Mouse (Mus musculus): ENCODE results near the gene Bmf. TPM values are rescaled to one million over a fixed set of nuclear protein-coding genes. Genes with fewer than 3 reads are reported as not detected.
A peak's percentile ranks its signal among the peaks of the same experiment; 100 is the strongest.
"Not testable (repeated sequence)": the region's sequence is repeated elsewhere in the genome, so short reads cannot be mapped to it uniquely, and the experiment has no call there.

The Bmf gene
- 1 to 10 TPM; 2.3 to 4.1 TPM for total RNA-seq (2021)

GRCm38 (mm10) chr2:118549507-118550473, at the start of gene Bmf:
Gene Bmf, minus strand, starts transcription at chr2:118549687.
- peak; percentile 91 to 96 for DNase-seq (ENCODE audit: low spot score in 2 of 2)
- intact Hi-C loops (cut with DNase I): loop anchor here (5.0 kb wide), 2 partner anchors 48 to 62 kb away; partner anchors contain the start of gene Bub1b

DNA sequence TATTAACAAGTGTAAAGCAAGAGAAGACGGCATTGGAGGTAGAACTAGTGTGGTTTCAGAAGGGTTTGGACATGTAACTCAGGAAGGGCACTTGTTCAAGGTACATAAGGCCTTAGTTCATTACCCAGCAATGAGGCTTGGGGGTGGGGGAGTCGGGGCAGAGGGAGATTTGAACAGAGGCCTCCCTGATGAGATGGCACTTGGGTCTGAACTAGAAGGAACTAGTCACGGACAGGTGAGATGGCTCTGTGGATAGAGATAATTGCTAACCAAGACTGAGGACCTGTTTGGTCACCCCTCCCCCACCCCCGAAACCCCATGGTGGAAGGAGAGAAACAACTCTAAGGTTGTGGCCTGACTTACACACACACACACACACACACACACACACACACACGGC, 49.6 kb upstream of the Bmf start:
- DNase-seq (ENCODE audit: low spot score in 2 of 2): no peak
- intact Hi-C loops (cut with DNase I): loop anchor here (5.0 kb wide), 1 partner anchor 52 kb away; the partner anchor contains the start of gene Bmf

GRCm38 (mm10) chr2:118597673-118598568, 48.4 kb upstream of the Bmf start, which contains the start of gene Bub1b:
Gene Bub1b, plus strand, starts transcription at chr2:118598211.
- intact Hi-C loops (cut with DNase I): loop anchor here (5.0 kb wide), 1 partner anchor 51 kb away; the partner anchor contains the start of gene Bmf
- DNase-seq (ENCODE audit: low spot score in 2 of 2): peak; percentile 83 to 94

DNA sequence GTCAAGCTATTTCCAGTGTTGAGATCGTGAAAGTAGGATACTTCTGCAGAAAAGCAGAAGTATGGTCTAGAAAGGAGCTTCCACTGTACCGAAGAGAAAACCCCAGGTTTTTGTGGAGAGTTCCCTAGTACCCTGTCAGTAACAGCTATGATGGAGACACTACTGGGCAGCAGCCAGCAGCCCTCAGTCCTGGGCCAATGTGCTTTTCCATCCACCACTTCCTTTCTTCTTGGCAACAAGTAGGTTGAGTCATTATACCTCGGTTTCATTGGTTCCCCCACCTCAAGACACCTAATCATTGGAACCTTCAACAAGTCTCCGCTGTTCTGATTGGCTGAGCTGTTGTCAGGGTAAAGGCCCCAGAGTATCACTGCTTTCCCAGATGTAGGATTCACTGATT, 41.6 kb upstream of the Bmf start:
- no peak for DNase-seq (ENCODE audit: low spot score in 2 of 2)
- intact Hi-C loops (cut with DNase I): no loop called here

DNA sequence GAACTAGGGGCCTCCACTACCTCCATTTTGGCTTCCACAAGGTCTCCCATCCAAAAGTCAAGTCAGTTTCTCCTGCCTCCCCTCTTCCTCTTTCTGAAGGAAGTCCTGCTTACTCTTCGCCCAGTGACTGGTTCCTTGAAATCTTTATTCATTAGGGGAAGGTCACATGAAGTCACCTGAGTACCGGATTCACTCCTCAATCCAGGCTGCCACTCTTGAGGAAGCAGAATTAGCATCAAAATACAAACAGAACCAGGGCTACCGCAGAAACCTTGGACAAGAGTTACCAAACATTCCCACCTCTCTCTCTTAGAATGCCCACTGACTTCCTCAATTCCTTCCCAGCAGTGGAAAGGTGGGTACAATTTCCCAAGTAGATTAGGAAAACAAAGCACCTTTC, 38.2 kb upstream of the Bmf start:
- DNase-seq (ENCODE audit: low spot score in 2 of 2): no peak
- intact Hi-C loops (cut with DNase I): no loop called here

GRCm38 (mm10) chr2:118586013-118586412, 36.5 kb upstream of the Bmf start:
- DNase-seq (ENCODE audit: low spot score in 2 of 2): no peak

GRCm38 (mm10) chr2:118573135-118573534, 23.6 kb upstream of the Bmf start:
- no peak for DNase-seq (ENCODE audit: low spot score in 2 of 2)
- intact Hi-C loops (cut with DNase I): no loop called here

More at GRCm38 (mm10) chr2:118586013-118586412, 36.5 kb upstream of the Bmf start:
- intact Hi-C loops (cut with DNase I): no loop called here

- intact Hi-C loops (cut with DNase I): no loop called here
- no peak for DNase-seq (ENCODE audit: low spot score in 2 of 2)
These were observed 22.8 kb upstream of the Bmf start for GRCm38 (mm10) chr2:118572183-118572836.

DNA sequence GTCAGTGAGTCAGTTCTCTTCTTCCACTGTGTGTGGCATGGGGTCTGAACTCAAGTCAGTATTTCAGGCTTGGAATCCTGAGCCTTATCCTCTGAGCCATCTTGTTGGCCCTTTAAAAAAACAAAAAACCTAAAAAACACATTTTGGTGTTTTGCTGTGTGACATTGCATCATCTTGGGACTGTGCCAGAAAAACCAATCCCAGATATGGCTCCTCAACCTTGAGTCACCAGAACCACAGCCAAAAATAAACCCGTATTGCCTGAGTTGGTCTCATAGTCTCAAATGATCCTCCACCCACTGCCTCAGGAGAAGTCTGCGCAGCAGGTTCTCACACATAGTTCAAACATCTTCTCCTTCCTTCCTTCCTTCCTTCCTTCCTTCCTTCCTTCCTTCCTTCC, 21.5 kb upstream of the Bmf start:
- intact Hi-C loops (cut with DNase I): no loop called here

GRCm38 (mm10) chr2:118567179-118567578, 17.7 kb upstream of the Bmf start:
- DNase-seq (ENCODE audit: low spot score in 2 of 2): no peak
- intact Hi-C loops (cut with DNase I): no loop called here

More for the DNA sequence above, 21.5 kb upstream of the Bmf start:
- no peak for DNase-seq (ENCODE audit: low spot score in 2 of 2)

- no peak for DNase-seq (ENCODE audit: low spot score in 2 of 2)
- intact Hi-C loops (cut with DNase I): no loop called here
These were observed 12.9 kb upstream of the Bmf start for GRCm38 (mm10) chr2:118562431-118562830.

DNA sequence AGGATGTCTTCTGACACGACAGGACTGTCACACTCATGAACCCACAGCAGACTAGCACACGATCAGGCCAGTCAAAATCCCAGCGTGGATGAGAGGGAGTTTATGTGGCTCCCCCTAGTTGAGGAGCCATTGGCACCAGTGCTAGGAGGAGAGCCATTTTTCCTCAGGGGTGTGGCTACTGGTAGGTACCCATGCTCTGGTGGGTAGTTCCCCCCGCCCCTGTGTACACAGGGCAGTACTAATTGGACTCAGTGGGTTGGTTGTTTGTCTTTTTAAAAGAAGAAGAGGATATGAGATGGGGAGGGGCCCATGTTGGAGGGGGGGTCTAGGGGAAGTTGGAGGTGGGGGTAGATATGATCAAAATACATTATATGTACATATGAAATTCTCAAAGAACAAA, 12.5 kb upstream of the Bmf start:
- intact Hi-C loops (cut with DNase I): no loop called here
- DNase-seq (ENCODE audit: low spot score in 2 of 2): no peak

DNA sequence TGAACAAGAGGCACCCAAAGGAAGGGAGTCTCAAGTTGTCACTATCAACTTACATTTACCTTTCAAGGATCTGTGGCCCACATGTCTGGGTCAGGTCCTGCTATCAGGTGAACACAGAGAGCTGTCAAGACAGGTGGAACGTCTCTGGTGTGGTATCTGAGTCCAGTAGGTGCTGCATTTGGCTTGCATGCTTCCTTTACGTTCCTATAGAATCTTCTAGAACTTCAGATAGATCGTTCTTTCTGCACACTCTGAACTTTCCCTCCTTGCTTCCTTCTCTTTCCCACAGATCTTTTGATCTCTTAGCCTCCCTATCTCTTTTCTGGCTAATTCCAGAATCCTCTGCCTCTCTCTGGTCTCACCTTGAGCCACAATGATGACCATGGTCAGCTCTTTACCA, 8.9 kb upstream of the Bmf start:
- no peak for DNase-seq (ENCODE audit: low spot score in 2 of 2)
- intact Hi-C loops (cut with DNase I): no loop called here

DNA sequence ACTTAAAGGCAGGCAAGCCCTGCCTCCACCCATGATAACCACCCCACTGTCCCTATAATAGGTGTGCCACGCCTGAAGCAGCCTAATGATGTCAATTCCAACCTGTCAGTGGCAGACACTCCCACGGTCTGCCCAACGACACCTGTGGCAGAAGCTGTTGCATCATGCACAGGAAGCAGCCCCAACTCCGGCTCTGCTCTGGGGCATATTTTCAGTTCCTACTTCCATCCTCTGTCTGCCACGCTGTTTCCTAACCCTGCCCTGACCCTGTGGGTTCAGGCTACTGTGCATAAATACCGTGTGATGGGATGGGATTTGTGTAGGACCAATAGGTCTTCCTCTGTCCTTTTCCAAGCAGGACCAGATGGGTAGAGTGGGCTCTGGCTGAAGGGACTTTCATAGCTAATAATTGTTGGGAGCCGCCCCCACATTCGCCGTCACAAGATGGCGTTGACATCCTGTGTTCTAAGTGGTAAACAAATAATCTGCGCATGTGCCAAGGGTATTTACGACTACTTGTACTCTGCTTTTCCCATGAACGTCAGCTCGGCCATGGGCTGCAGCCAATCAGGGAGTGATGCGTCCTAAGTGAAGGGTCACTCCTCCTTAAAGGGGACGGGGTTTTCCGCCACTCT, 5.0 kb upstream of the Bmf start:
- intact Hi-C loops (cut with DNase I); DNase-seq (ENCODE audit: low spot score in 2 of 2): not testable (repeated sequence)

DNA sequence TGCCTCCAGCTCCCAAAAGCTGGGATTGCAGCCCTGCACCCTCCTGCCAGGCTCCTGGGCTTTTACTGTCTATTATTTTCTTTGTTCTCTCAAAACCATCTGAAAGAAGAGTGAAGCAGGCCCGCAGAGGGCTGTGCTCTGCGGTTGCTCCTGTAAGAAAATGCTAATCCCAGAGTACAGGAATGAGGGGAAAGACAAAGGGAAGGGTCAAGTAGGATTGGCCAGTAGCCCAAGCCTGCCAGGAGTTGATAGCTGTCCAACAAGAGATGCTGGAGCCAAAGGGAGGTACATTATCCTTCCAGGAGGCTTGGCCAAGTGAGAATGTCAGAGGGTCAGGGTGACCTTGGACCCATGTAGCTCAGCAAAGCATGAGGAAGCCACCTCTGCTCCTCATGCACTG, 2.1 kb upstream of the Bmf start:
- intact Hi-C loops (cut with DNase I): no loop called here
- no peak for DNase-seq (ENCODE audit: low spot score in 2 of 2)

- intact Hi-C loops (cut with DNase I): loop anchor here (5.0 kb wide), 2 partner anchors 49 to 61 kb away; partner anchors contain the start of gene Bub1b
- no peak for DNase-seq (ENCODE audit: low spot score in 2 of 2)
These were observed 866 bp downstream of the Bmf start for GRCm38 (mm10) chr2:118548421-118549221.

- no peak for DNase-seq (ENCODE audit: low spot score in 2 of 2)
- intact Hi-C loops (cut with DNase I): loop anchor here (5.0 kb wide), 2 partner anchors 50 to 60 kb away; partner anchors contain the start of gene Bub1b
These were observed 1.9 kb downstream of the Bmf start for GRCm38 (mm10) chr2:118547541-118548016.

DNA sequence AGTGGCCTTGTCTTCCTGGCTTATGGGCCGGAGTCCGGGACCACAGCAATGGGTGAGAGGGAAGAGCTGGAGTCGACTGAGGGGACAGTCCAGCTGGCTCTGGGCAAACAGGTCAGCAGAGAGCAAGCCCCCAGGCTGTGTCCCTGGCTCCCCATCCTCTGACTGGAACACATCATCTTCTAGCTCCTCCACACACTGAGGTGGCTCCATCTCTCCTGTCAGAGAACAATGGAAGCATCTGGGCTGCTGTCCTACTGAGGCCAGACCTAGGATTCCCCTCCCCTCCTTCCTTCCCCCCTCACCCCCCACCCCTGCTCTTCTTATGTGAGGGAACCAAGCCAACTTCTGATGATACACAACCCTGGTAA, 2.7 kb downstream of the Bmf start:
- no peak for DNase-seq (ENCODE audit: low spot score in 2 of 2)
- intact Hi-C loops (cut with DNase I): loop anchor here (5.0 kb wide), 2 partner anchors 51 to 59 kb away; partner anchors contain the start of gene Bub1b
